Mouse (Mus musculus) monocyte, adult 5-6 weeks (primary cell): ENCODE results near the gene Nek2. TPM values are rescaled to one million over a fixed set of nuclear protein-coding genes. Genes with fewer than 3 reads are reported as not detected.

Source experiments
- ATAC-seq: fragments of 153-309, 156-312 bp; replicated peaks from 2 replicates; pipeline ENCODE4 v1.8.0; 2017; ENCODE audit warnings: mild to moderate bottlenecking; ENCODE audit not compliant: low TSS enrichment, insufficient number of reproducible peaks, severe bottlenecking, poor library complexity, low FRiP score
- total RNA-seq: library from RNA; stranded (forward); fragments of 200-1000, 200-491, 200-594 nt; gene quantifications from 3 replicates; pipeline ENCODE4 v1.2.3, GENCODE M21; 2017

Nek2 gene
- total RNA-seq, 1 experiment from 2014 or later: 1.1 TPM

DNA sequence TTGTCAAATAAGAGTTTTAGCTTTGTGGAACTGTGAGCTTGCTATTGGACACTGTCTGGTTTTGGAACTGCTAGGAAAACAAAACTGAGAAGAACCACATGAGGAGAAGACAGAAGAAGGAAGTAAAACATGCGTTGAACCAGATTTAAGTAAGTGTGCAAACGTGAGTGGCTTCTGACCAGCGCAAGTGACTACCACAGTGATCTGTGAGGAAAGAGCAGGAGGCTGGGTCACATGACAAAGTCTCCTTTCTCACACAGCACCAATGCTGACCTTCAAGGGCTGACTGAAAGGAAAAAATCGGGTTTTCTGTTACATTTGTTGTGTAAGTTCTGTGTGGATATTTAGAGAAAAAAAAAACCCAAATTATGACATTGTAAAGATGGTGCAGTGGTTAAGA lies 28.3 kb downstream of the Nek2 start:
- peak; percentile 61 for ATAC-seq

DNA sequence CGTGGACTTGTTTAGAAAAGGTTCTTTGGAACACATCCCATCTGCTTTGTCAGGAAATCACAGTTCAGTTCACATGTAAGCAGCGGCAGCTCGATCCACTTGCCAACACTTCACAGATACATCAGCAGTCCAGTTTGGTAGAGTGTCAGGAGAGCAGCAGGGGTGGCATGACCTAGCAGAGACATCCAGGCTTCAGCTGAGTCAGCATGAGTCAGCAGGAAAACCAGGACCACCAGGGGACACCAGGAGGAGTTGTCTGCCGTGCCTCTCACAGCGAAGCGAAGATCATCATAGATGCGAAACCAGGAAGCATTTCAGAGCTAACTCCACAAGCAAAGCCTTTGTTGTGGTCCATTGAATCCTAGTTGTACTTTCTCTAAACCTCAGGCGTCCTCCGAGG lies 32.2 kb downstream of the Nek2 start:
- ATAC-seq: no peak

DNA sequence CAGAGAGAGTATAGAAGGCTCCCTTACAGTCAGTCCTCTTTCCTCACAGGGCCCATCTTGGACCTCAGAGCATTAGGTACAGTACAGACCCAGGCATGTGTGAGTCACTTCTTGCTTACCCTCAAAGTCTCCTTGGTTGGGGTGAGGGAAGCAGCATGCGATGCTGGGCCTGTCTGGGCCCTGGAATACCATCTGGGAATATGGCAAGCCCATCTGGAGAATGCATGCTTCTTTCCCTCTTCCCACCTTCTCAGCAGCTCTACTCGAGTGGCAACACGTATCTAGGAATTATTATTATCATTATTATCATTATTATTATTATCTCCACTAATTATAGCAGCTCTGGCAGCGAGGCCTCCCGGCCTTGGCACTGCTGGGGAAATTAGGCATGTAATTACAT lies 33.5 kb downstream of the Nek2 start:
- ATAC-seq: no peak

DNA sequence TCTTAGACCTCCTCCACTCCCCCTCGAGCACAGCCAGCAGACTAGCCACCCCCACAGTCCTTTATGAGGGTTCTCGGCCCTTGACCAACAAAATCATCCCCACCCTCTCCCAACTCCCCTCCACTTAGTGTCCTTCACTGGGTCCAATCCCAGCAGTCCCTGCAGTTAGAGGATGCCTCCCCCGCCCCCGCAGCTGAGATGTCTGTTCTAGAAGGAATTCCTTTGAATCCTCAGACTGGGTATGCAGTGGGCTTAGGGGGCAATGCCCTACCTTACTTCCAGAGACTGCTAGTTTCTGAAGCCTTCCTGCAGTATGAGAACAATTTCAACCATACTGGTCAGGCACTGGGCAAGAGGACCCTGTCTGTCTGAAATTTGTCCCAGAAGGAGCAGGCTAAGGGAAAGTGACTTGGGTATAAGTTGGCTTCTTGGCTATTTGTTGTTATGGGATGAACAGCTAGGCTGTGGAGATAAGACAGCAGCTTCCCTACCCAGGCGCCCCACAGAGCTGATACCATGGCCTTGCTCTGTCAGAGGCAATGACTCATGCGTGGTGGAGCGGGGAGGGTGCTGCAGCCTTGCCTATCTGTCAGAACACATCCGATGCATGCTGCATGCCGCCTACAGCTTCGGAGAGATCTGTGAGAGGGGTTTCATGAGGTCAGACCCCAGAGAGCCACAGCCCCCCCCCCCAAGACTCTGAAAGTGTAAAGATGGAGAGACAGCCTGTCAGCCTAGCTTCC lies 34.1 kb downstream of the Nek2 start:
- ATAC-seq: no peak

DNA sequence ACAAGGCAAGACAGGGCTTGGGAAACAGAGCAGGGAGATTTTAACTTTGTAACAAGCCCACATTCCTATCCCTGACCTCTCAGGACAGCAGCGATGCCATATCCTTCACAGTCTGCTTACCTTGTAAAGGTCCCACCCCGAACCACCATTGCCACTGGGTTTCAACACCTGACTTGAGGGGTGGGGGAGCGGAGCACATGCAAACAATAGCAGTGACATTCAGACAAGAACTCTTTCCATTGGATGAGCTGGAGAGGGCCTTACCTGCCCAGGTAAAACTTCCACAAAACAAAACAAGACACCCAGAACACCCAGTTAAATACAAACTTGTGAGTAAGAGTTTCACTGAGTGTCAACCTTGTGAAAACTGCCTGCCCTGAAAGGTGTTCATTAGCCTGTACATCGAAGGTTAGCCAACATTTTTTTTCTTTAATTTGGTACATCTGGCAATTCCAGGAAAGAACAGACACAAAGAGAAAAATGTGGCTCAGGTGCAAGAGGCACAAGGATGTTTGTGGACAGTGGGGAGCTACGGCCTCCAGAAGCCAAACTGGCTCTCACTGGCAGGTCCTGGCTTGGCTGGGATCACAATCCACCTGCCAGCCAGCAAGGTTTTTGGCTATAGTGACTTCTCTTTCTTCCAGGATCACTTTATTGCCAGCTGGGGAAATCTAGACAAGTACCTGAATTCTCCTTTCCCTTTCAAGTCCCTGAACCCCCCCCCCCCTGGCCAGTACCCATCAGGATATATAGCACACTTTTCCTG lies 35.8 kb downstream of the Nek2 start:
- ATAC-seq: no peak

DNA sequence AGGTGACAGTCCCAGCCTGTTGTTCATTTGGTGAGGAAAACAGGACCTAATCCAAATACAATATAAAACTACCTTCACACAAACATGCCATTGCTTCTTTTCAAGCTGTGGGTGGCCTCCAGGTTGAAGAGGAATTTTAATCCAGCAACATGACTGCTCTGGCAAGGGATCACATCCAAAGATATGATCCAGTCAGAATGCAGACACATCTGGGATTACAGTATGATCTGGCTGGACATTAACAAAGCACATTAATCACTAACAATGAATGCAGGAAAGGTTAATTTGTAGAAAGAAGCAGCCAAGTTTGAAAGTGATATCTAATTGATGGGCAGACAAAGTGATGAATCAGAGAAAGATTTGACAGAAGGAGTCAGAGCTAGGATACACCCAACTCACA lies 36.9 kb downstream of the Nek2 start:
- ATAC-seq: no peak

DNA sequence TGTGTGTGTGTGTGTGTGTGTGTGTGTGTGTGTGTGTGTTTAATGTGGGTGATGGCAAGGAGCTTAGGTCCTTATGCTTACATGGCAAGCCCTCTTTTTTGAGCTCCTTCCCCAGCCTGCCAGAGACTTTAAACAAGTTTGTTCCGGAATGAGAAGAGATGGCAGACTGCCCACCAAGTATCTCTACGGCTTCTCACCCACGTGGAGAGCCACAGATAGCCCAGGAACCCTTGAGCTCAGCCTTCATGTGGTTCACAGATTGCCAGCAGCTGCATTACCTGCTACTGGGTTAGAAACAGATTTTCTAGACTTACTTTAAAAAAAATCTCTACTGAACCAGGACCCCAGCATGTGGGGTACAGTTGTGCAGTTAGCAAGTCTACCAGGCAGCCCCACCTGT lies 38.6 kb downstream of the Nek2 start:
- no peak for ATAC-seq

DNA sequence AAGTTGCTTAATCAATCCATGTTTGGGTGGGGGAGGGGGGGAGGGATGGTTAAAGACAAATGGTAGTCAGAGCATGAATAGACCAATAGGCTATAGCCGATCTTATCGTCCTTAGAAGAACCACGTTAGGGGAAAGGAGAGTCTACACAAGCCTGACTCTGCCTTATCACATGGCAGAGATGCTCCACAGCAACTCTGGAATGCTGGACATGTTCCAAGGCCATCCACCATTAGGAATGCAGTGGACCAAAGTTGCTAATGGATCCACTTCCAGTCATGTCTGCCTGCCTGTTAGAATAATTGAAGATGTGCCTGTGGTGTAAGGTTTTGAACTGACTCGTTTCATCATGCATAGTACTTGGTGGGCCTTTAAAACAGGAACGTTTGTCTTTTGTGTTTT lies 40.0 kb downstream of the Nek2 start:
- ATAC-seq: no peak

DNA sequence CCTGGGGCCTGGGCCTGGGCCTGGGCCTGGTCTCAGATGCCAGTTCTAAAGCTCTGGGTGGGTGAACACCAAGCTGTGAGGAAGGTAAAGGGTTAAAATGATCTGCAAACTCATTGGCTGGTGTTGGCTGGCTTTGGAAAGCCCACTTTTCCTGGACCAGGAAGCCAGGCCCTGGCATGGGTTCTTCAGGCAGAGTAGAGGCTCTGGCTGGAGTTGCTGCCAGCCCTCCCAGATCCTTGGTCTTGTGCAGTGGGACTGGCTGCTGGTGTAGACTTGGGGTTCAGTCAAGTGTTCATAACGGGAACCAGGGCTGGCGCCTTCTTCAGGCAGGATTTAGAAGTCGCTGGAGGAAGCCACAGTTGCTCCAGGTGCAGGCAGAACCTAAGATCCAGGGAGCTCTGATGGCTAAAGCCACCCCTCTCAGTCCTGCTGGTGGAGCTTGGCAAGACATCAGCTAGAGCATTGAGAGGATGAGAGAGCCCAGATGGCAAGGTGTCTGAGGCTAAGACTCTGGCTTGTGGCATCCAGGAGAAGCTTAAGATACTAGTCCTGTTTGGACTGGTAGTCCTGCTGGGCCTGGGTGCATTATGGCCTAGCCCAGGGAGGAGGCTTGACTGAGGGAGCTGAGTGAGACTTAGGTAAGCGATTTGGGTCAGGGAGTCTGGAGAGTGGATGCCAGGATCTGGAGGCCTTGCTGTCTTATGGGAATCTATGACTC lies 42.7 kb downstream of the Nek2 start:
- ATAC-seq: no peak

DNA sequence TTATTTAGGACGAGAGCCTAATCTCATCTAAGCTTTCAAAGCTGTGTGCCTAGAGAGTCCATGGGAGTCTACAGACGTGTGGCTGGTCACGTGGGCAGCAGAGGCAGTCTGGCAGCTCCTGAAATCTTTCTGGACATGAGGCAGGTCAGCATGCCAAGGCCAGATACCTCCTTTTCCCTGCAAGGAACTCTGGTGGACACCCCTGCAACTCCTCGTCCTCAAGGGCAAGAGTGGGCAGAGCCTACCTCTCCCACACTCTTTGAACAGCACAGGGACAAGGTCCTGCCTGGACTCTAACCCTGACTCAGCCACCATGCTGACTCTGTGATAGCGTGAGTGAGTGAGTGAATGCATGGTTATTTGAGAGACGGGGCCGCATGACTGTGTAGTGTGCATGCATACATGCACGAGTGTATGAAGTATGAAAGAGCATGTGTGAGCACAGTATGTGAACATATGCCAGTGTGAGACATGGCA lies 43.3 kb downstream of the Nek2 start:
- no peak for ATAC-seq

DNA sequence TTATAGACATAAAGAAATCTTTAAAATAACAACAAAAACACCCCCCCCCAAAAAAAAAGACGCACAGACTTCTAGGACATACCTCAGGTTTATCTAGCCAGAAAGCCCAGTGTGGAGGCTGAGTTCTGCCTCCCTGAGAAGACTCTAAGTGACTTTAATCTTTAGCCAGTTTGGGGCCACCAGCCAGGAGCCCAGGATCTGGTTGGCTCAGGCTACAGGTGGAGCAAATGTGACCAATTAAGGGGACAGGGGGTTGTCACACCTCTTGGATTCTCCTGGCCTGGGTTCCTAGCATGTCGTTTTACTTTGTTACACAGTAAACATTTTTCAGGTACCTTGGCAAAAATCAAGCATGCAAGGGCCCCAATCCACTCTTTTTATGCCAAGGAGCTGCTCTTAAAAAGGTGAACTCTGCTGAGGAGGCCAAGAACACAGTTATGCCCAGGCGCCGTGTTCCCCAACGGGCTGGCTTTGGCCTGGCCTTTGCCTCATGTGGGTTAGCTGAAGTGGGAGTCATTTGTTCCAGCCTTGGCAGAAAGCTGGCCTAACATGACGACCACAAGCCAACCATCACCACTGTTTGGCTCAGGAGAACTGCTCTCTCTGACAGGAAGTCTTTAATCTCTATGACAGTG lies 50.9 kb downstream of the Nek2 start:
- no peak for ATAC-seq

DNA sequence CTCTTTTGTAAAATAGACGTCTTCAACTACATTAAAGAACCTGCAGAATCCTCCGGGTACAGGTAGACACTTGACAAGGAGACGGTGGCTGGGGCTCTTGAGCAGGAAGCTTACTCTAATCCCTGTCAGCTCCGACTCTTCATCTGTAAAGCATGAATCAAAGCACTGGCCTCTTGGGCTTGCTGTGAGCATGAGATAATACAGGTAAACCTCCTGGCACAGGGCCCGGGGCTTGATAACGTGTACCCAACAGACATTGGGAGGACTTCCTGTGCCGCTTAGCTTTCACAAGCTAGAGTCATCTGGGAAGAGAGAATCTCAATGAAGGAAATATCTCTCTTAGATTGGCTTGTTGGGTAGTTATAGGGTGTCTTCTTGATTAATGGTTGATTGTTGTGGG lies 53.8 kb downstream of the Nek2 start:
- ATAC-seq: no peak

DNA sequence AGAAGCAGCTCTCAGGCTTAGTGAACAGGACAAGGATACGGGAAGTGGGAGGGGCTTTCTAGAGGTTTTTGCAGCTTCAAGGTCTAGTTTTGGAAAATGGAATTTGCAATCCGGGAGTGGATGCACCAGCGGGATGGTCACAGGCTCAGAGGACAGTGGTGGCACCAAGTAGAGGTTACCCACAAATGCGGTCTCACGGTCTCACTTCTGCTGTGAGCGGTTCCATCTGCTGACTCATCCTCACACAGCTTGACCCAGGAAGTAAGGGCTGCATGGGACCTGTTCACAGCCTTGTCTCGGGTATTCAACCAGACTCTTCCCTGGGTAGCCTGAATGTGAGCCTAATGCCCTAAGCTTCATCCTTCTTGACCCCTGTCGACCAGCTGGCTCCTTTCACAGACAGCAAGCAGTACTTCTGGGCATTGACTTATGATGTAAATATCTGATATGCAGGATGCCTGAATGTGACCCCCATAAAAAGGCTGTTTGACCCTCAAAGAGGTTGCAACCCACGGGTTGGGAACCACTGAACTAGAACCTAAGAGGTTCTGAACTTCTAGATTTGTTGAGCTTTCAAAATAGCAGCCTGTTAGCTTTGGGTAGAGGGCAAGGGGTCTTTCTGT lies 54.5 kb downstream of the Nek2 start:
- peak; percentile 71; the same call in 1 of the 2 replicates for ATAC-seq

DNA sequence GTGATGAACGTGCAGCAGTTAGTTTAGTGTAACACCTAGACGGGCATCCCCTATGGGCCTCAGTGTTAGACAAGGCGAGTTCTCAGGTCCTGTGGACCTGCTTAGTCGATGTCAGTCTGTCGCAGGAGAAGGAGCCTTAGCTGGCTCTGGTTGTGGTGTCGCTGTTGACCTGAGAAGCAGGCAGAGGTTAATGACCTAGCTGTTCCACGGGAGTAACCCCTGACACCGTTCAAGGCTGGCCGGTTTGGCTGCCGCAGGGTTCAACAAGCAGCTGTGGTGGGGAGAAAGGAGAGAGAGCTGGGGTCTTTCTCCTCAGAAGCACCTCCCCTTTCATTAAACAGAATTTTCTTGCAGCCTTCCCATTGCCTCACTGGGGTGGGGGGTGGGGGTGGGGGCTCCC lies 56.4 kb downstream of the Nek2 start:
- no peak for ATAC-seq

DNA sequence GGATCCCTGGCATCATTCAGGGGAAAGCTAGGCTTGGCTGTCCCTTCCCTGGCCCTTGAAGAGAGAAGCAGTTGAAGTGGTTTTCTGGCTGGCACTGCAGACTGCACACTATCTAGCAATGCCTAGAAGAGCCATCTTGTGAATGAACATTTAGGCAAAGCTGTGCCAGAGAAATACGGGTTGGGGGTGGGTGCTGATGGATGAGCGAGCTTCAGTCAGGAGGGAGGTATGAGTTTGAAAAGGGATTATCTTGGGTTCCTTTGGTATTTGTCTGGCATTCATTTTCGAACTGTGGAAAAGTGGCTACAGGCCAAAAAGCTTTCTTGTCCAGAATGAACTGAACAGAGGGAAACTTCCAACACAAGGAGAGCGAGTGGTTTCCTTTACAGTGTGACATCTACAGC lies 57.3 kb downstream of the Nek2 start:
- no peak for ATAC-seq

DNA sequence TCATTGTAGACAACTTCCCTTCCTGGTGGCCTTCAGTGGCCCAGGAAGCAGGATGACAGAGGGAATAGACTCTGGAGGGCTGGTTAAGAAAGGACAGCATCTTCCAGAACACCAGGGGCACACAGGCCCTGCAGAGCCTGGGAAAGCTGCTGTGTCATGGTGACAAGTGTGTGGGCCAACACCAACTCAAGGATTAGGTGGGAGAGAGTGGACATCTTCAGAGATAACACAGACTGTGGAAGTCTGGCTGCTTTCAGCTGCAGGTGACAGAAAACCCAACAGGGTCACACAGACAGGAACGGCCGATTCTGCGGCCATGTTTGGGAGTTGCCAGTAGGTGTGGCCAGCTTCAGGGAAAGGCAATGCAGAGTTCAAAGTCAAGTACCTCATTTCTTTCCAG lies 59.0 kb downstream of the Nek2 start:
- ATAC-seq: no peak

DNA sequence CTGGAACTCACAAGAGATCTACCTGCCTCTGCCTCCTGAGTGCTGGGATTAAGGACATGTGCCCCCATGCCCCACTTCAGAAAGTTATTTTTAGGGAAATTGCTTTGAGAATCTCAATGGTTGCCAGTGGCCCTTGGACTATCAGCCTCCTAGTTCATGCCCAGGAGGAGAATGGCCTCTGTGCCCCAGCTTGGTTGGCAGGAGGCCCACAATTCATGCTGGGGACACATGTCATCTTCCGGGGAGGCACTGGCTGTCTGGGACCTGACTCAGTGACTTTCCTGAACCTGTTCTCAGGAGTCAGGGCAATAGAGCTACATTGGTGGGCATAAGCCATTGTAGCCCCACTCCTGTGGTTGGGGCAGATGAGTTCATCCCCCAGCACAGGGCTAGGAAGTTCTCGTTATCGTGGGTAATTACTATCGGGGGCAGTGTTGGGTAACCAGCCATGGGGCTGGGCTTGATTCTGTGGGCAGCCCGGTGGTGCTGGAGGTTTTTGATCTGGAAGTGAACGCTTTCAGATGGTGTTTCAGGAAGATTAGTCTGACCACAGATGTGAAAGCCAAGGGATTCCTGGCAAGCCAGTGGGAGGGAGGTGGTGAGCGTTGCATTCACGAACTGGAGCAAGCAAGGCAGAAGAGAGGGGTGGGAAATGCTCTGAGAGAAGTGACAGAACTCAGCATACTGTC lies 59.8 kb downstream of the Nek2 start:
- ATAC-seq: no peak

DNA sequence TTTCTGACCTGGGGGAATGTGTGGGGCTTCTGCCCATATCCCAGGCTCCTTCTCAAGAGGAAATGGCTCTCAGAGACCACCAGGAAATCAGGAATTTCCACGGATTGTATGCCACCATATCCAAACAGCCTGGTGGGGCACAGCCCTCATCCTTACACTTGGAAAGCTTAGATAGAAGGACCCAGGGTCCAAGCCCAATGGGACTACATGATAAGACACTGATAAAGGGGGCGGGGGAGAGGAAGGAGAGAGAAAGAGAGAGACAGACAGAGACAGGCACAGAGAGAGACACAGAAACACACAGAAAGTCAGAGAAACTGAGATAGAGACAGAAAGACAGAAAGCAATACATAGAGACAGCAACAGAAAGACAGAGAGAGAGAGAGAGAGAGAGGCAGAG lies 60.4 kb downstream of the Nek2 start:
- no peak for ATAC-seq
